Mouse (Mus musculus) C2C12 (cell line): ENCODE data around the gene A3galt2.

Source experiments
- CTCF ChIP-seq: IDR thresholded peaks from one replicate; pipeline ENCODE4 v1.5.1; 2011; ENCODE audit not compliant: control insufficient read depth, insufficient read depth, insufficient read length
- MAX ChIP-seq: IDR thresholded peaks from one replicate; pipeline ENCODE4 v1.6.1; 2011; ENCODE audit warnings: mild to moderate bottlenecking, control low read depth
- MYOD1 ChIP-seq: IDR thresholded peaks from one replicate; pipeline ENCODE4 v1.6.1; 2011; ENCODE audit warnings: low read depth; ENCODE audit not compliant: control insufficient read depth, insufficient read length
- MYOG ChIP-seq: IDR thresholded peaks from one replicate; pipeline ENCODE4 v1.6.1; 2011; ENCODE audit not compliant: control insufficient read depth, insufficient read length; ENCODE audit errors: extremely low read depth
- USF1 ChIP-seq: IDR thresholded peaks from one replicate; pipeline ENCODE4 v1.6.1; 2011; ENCODE audit warnings: low read depth, mild to moderate bottlenecking, control low read depth, moderate library complexity

- TF ChIP-seq MAX (no peak), CTCF (no peak), MYOG (no peak), MYOD1 (no peak), USF1 (no peak)
Measured at GRCm38 (mm10) chr4:128793710-128794109, 38.5 kb downstream of the A3galt2 start.
